Mouse (Mus musculus) lung, embryonic 15.5 days (tissue): ENCODE data around the gene Ghrhr. TPM values are rescaled to one million over a fixed set of nuclear protein-coding genes. Genes with fewer than 3 reads are reported as not detected.

Experiments used
- ATAC-seq: fragments of 200-750 bp; cut with Nextera tagmentation; 2 replicates; pipeline ENCODE4 v1.8.0; 2017; ENCODE audit warnings: moderate number of reproducible peaks, borderline replicate concordance; ENCODE audit not compliant: low FRiP score, low TSS enrichment; ENCODE audit errors: extremely low read depth
- H3K27ac ChIP-seq: fragments of 300-500 bp; sonication (generic); 2 replicates; pipeline ENCODE4 v1.5.1; 2015; ENCODE audit warnings: moderate library complexity, mild to moderate bottlenecking, inconsistent platforms
- H3K27me3 ChIP-seq: fragments of 300-500 bp; sonication (generic); 2 replicates; pipeline ENCODE4 v1.6.1; 2015; ENCODE audit warnings: inconsistent platforms
- H3K36me3 ChIP-seq: fragments of 300-500 bp; sonication (generic); 2 replicates; pipeline ENCODE4 v1.6.1; 2015; ENCODE audit warnings: inconsistent platforms
- H3K4me1 ChIP-seq: fragments of 300-500 bp; sonication (generic); 2 replicates; pipeline ENCODE4 v1.6.1; 2015; ENCODE audit warnings: inconsistent platforms
- H3K4me2 ChIP-seq: fragments of 300-500 bp; sonication (generic); 2 replicates; pipeline ENCODE4 v1.6.1; 2015; ENCODE audit warnings: inconsistent platforms, mild to moderate bottlenecking, moderate library complexity
- H3K4me3 ChIP-seq: fragments of 300-500 bp; sonication (generic); 2 replicates; pipeline ENCODE4 v1.5.1; 2015; ENCODE audit warnings: mild to moderate bottlenecking, inconsistent platforms
- H3K9ac ChIP-seq: fragments of 300-500 bp; sonication (generic); 2 replicates; pipeline ENCODE4 v1.6.1; 2015; ENCODE audit warnings: inconsistent platforms
- H3K9me3 ChIP-seq: fragments of 300-500 bp; sonication (generic); 2 replicates; pipeline ENCODE4 v1.6.1; 2016; ENCODE audit warnings: inconsistent platforms
- WGBS: fragments of 180-500 bp; shearing (Covaris S2); methylation state at CpG from one replicate; pipeline ENCODE4 v1.1.7; 2015; 5-methylcytosine and 5-hydroxymethylcytosine counted together
- polyA plus RNA-seq: library from polyadenylated mRNA; unstranded; fragments of >200 nt; fragmentation: Nextera tagmentation; extraction: Ambion mirVana; gene quantifications from 2 replicates; pipeline ENCODE4 v1.2.1, GENCODE M21; 2015

The Ghrhr gene
- polyA plus RNA-seq, 1 experiment from 2014 or later: 0.09 TPM

DNA sequence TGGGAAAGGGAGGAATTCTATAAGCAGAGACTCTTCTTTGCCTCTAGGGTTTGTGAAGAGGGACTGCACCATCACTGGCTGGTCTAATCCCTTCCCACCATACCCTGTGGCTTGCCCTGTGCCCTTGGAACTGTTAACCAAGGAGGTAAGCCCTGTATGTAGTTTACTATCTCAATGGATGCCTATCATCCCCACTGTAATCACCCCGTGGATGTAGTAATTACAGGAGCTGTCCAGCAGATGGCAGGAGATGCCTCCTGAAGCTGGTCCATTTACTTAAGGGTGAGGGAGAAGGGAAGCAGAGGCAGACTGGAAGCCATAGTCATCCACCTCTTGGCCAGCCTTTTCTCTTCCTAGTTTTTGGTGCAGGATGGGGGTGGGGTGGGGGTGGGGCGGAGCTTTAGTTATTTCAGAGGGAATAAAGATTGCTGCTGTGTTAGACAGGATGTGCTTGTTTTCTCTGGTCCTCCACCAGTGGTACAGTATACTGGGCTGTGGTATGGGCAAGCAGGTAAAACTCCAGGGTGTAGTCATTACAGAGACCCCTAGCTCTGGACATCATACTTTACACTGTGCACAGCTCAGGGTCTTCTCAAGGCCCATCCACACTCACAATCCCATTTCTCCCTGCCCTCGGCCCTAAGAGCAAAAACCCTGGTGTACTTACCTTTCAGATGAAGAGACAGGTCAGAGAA is 3.7 kb downstream of the Ghrhr start:
- no peaks in the 10 kb centered on the region for H3K27me3 ChIP-seq
- no peaks in the 10 kb centered on the region for H3K36me3 ChIP-seq
- no peak overlapping the region for H3K4me2 ChIP-seq
- no peak overlapping the region for H3K27ac ChIP-seq
- no peaks in the 10 kb centered on the region for H3K4me1 ChIP-seq
- no peaks in the 10 kb centered on the region for H3K9me3 ChIP-seq
- H3K9ac ChIP-seq: no peak overlapping the region
- ATAC-seq: no peak
- WGBS: 36% methylated on average over 3 of the region's 3 CpGs
- H3K4me3 ChIP-seq: no peak overlapping the region

DNA sequence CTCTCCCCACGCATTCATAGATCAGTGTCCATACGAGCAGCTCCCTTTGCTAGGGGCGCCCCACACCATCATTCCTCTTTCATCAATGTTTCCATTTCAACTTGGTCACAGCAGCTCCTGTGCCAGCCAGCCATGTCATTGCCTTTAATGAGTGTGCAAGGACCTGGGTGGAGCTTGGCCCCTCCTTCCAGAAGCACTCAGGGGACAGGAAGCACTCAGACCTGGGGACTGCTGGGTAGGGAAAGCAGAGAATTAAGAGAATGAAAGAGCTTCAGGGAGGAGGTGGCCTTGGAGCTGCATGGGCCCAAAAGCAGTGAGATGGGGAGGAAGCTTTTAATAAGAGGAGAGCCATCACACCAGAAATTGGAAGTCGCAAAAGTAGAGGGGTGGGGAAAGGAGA is 5.9 kb downstream of the Ghrhr start:
- Histone ChIP-seq H3K9me3 (no peaks in the 10 kb centered on the region), H3K9ac (no peak overlapping the region), H3K4me2 (no peak overlapping the region), H3K27me3 (no peaks in the 10 kb centered on the region), H3K4me1 (no peaks in the 10 kb centered on the region), H3K36me3 (no peaks in the 10 kb centered on the region), H3K4me3 (no peak overlapping the region), H3K27ac (no peak overlapping the region)
- ATAC-seq: no peak
- 79% methylated on average over 4 of the region's 4 CpGs for WGBS

DNA sequence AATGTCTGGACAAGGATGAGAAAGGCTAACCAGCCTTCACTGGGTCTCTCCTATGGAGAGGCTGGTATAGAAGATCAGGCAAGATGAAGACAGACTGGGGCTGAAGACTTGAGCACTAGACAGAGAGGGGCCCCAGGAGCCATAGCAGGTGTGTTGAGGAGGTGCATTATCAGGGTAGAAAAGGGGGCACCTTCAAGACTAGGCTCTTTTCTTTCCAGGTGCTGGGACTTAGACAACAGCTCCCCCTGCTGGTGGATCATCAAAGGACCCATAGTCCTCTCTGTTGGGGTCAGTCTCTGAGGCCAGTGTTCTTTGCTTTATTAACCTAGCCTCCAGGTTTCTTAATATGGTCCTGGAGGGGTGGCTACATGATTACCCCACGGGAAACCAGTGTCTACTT is 7.8 kb downstream of the Ghrhr start:
- ATAC-seq: 0 out of 2 replicates have a peak, but pooled peaks have one; percentile 9
- no peaks in the 10 kb centered on the region for H3K36me3 ChIP-seq
- no peak overlapping the region for H3K4me3 ChIP-seq
- WGBS: 8% methylated on average over 1 of the region's 1 CpGs
- no peak overlapping the region for H3K27ac ChIP-seq
- no peaks in the 10 kb centered on the region for H3K4me1 ChIP-seq
- H3K9me3 ChIP-seq: no peaks in the 10 kb centered on the region
- H3K27me3 ChIP-seq: no peaks in the 10 kb centered on the region
- no peak overlapping the region for H3K9ac ChIP-seq
- no peak overlapping the region for H3K4me2 ChIP-seq

DNA sequence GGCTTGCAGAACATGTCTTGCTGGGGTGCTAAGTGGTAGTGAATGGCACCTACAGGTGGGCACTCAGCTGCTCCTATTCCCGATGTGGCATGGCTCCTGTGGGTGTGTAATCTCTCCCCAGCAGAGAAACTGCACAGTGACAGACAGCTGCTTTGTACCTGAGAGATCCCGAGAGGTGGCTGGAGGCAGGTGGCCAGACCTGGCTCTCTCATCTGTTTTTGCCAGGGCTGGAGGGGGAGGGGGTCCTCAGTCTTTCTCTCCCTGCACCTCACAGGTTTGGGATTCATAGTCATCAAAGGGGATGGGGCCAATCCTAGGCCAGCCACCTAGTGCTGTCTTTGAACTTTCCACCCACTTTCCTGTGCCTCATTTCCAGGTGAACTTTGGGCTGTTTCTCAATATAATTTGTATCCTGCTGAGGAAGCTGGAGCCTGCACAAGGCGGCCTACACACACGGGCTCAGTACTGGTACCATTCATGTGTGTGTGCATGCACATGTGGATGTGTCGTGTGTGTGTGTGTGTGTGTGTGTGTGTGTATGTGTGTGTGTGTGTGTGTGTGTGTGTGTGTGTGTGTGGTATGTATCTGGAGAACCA is 8.4 kb downstream of the Ghrhr start:
- Histone ChIP-seq H3K36me3 (no peaks in the 10 kb centered on the region), H3K27me3 (no peaks in the 10 kb centered on the region), H3K4me3 (no peak overlapping the region), H3K27ac (no peak overlapping the region), H3K9ac (no peak overlapping the region), H3K4me1 (no peaks in the 10 kb centered on the region), H3K4me2 (no peak overlapping the region), H3K9me3 (no peaks in the 10 kb centered on the region)
- no peak for ATAC-seq
- 61% methylated on average over 5 of the region's 5 CpGs for WGBS

DNA sequence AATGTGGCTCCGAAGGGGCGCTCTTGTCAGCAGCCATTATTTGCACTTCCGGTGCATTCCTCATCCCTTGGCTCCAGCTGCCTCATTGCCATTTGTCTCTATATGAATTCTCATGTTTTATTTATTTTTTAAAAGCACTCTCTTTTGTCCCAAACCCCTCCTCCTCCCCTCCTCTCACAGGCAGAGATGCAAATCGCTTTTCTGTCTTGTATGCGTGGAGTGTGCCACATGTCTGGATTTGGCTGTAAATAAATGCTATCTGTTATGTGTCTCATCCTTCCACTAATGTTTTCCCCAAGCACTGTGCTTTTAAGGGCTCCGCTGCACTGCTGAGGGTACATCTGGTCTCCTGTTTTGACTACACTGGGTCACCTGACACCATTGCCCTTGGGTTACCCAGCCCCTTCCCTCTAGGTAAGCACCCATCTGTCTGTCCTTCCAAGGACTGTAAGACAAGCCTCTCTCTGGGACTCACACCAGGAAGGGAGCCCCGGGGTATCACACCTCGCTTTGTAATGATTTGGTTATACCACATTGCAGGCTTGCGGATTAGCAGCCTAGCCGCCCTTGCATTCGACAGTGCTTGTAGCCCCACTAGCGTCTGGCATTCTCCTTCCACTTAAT is 12.6 kb downstream of the Ghrhr start:
- WGBS: 39% methylated on average over 12 of the region's 12 CpGs
- no peak for ATAC-seq
- H3K27me3 ChIP-seq: no peaks in the 10 kb centered on the region

DNA sequence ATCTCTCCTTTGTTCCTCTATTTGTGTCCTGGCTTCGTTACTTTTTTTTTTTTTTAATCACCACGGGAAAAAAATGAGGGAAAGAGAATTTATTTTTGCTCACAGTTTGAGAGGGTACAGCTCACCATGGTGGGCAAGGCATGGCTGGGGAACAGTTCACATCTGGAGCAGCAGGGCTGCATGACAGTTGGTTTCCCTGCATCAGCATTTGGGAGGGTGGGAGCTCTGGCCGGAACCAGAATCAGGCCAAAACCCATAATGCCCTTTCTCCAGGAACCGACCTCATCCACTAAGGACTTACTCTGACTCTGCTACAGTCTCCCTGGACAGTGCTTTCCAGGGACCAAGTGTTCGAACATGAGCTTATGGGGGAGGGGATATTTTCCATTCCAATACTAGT is 13.2 kb downstream of the Ghrhr start:
- no peak overlapping the region for H3K4me2 ChIP-seq
- 51% methylated on average over 5 of the region's 5 CpGs for whole genome bisulfite sequencing
- no peak overlapping the region for H3K4me3 ChIP-seq
- no peaks in the 10 kb centered on the region for H3K27me3 ChIP-seq
- H3K9ac ChIP-seq: no peak overlapping the region
- no peaks in the 10 kb centered on the region for H3K36me3 ChIP-seq
- H3K9me3 ChIP-seq: no peaks in the 10 kb centered on the region
- ATAC-seq: no peak
- H3K4me1 ChIP-seq: no peaks in the 10 kb centered on the region
- no peak overlapping the region for H3K27ac ChIP-seq

More for the DNA sequence above, 12.6 kb downstream of the Ghrhr start:
- H3K27ac ChIP-seq: no peak overlapping the region
- H3K4me3 ChIP-seq: no peak overlapping the region
- no peak overlapping the region for H3K9ac ChIP-seq
- H3K36me3 ChIP-seq: no peaks in the 10 kb centered on the region
- no peaks in the 10 kb centered on the region for H3K9me3 ChIP-seq
- no peaks in the 10 kb centered on the region for H3K4me1 ChIP-seq
- H3K4me2 ChIP-seq: no peak overlapping the region

DNA sequence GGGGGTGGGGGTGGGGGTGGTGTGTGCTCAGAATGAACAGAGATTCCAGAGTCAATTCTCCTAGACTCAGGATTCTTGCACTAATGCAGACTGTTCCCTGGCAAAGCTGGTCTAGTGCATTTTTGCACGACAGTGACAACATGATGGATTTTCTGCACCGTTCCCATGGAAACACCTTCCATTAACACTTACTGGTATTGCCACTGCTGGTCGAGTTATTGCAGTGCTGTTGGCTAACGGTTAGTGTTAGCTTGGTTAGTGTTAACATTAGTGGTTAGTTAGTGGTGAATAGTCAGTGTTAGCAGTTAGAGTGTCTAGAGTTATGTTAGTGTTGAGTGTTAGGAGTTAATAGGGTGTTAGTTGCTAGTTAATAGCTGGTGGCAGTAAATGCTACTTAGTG is 15.7 kb downstream of the Ghrhr start:
- Histone ChIP-seq H3K36me3 (no peaks in the 10 kb centered on the region), H3K4me3 (no peak overlapping the region), H3K4me1 (peaks cover 5% of the 10 kb centered on the region; the same call in 1 of the 2 replicates), H3K27ac (no peak overlapping the region), H3K27me3 (no peaks in the 10 kb centered on the region), H3K4me2 (no peak overlapping the region), H3K9ac (no peak overlapping the region), H3K9me3 (no peaks in the 10 kb centered on the region)
- ATAC-seq: no peak
- WGBS: 13% methylated on average over 4 of the region's 4 CpGs

DNA sequence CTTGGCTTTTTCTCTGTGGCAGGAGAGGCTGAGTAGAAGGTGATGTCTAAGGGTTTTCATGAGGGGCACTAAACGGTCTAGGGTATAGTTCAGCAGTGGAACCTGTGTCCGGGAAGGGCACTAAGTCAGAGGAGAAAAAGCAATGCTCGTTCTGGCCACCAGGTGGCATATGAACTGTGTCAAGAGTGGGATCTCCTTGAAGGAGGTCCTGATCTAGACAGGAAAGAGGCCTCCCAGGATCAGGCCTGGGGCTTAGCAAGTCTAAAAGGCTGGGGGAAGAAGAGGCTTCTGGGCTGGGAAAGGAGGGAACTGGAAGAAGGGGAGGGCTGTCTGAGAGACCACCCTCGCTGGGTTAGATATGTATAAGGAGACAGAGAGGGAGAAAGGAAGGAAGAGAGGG is 16.4 kb downstream of the Ghrhr start:
- Histone ChIP-seq H3K27me3 (no peaks in the 10 kb centered on the region), H3K4me3 (no peak overlapping the region), H3K4me2 (no peak overlapping the region), H3K27ac (no peak overlapping the region), H3K9me3 (no peaks in the 10 kb centered on the region), H3K4me1 (peaks cover 7% of the 10 kb centered on the region; the same call in 1 of the 2 replicates), H3K36me3 (no peaks in the 10 kb centered on the region), H3K9ac (no peak overlapping the region)
- peak; percentile 27; the same call in 1 of the 2 replicates for ATAC-seq
- WGBS: 10% methylated on average over 4 of the region's 4 CpGs

DNA sequence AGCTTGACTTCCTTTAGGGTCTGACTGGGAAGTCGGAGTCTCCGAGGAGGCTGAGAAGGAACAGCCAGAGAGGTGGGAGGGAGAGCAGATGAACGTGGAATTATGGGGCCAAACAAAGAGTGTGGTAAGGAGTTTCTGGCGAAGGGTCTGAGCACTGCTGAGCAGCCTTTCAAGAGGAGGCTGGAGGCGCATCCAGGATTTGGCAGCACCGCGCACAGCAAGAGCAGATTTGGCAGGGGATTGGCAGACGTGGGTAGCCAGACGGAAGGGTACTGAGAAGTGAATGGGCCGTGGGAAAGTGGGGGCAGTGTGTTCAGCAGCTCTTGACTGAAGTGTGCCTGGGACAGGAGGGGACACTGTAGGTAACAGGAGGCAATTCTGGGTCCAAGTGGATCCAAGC is 18.8 kb downstream of the Ghrhr start:
- Histone ChIP-seq H3K9me3 (no peaks in the 10 kb centered on the region), H3K36me3 (no peaks in the 10 kb centered on the region), H3K4me3 (no peak overlapping the region), H3K27me3 (no peaks in the 10 kb centered on the region), H3K4me1 (peaks cover 7% of the 10 kb centered on the region; the same call in 1 of the 2 replicates), H3K27ac (no peak overlapping the region), H3K4me2 (no peak overlapping the region), H3K9ac (no peak overlapping the region)
- ATAC-seq: no peak
- 68% methylated on average over 10 of the region's 10 CpGs for WGBS

DNA sequence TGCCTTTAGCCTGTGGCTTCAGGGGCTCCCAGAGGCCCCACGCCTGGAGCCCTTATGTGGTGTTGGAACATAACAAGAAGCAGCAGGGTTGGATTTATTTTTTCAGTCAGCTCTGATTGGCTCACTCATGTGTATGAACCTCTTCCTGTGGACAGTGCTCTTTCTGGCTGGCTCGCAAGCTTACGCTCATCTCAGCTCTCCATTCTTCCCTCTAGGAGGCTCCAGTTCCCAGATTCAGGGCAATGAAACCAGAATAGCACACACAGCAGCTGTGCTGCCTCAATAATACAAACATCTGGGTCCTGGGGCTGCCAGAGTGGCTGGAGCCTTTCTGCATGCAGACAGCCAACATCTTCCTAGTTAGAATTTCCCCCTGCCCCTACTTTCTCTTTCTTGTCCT is 20.1 kb downstream of the Ghrhr start:
- Histone ChIP-seq H3K27ac (0 out of 2 replicates have a peak overlapping the region, but pooled peaks have one; percentile 9), H3K27me3 (no peaks in the 10 kb centered on the region), H3K9me3 (no peaks in the 10 kb centered on the region), H3K36me3 (no peaks in the 10 kb centered on the region), H3K9ac (no peak overlapping the region), H3K4me3 (no peak overlapping the region), H3K4me1 (peaks cover 7% of the 10 kb centered on the region; the same call in 1 of the 2 replicates), H3K4me2 (peak overlapping the region; percentile 22; the same call in 1 of the 2 replicates)
- ATAC-seq: peak; percentile 78; the same call in 1 of the 2 replicates
- WGBS: 31% methylated on average over 3 of the region's 3 CpGs

DNA sequence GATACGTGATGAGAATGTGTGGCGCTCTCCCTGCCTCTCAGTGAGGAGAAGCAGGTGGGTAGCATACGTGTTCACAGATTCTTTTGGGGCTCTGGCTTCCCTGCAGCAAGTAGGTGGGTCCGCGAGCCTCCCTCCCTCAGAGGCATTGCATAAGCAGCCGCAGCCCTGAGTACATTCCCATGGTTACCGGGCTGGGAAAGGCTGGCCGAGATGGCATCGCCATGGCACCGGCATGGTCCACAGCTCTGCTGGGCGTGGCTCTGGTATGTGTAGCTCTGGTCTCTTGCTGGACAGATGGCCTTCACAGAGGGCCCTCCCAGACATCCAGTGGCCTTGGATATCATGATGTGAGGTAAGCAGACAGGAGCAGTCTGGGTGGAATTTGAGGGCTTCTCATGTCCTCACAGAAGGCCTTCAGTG is 20.5 kb downstream of the Ghrhr start:
- peaks cover 7% of the 10 kb centered on the region; the same call in 1 of the 2 replicates for H3K4me1 ChIP-seq
- no peaks in the 10 kb centered on the region for H3K27me3 ChIP-seq
- ATAC-seq: peak; percentile 56
- H3K36me3 ChIP-seq: no peaks in the 10 kb centered on the region
- H3K4me3 ChIP-seq: no peak overlapping the region
- peak overlapping the region; percentile 9 for H3K27ac ChIP-seq
- WGBS: 55% methylated on average over 11 of the region's 11 CpGs
- peak overlapping the region; percentile 22; the same call in 1 of the 2 replicates for H3K4me2 ChIP-seq
- H3K9ac ChIP-seq: no peak overlapping the region
- no peaks in the 10 kb centered on the region for H3K9me3 ChIP-seq
